Mouse (Mus musculus) lung, postnatal 0 days (tissue): ENCODE measurements around the gene Vmn1r175. TPM values are rescaled to one million over a fixed set of nuclear protein-coding genes. Genes with fewer than 3 reads are reported as not detected.
"Not testable (repeated sequence)": the region's sequence is repeated elsewhere in the genome, so short reads cannot be mapped to it uniquely, and the experiment has no call there.

ENCODE experiments used
- ATAC-seq: fragments of 200-750 bp; cut with Nextera tagmentation; 2 replicates; pipeline ENCODE4 v1.8.0; 2017; ENCODE audit warnings: moderate library complexity
- DNase-seq: peaks from one replicate; pipeline ENCODE4 v3.0.0-alpha.2; 2016; ENCODE audit warnings: low spot score
- H3K27ac ChIP-seq: fragments of 300-500 bp; sonication (generic); 2 replicates; pipeline ENCODE4 v1.5.1; 2014; ENCODE audit warnings: antibody characterized with exemption, mild to moderate bottlenecking, low read length, mixed read lengths
- H3K27me3 ChIP-seq: fragments of 300-500 bp; sonication (generic); replicated peaks from 2 replicates; pipeline ENCODE4 v1.6.1; 2014; ENCODE audit warnings: low read length, mixed read lengths; ENCODE audit not compliant: insufficient read depth
- H3K36me3 ChIP-seq: fragments of 300-500 bp; sonication (generic); 2 replicates; pipeline ENCODE4 v1.6.1; 2014; ENCODE audit warnings: low read length, mixed read lengths; ENCODE audit not compliant: insufficient read depth
- H3K4me1 ChIP-seq: fragments of 300-500 bp; sonication (generic); 2 replicates; pipeline ENCODE4 v1.6.1; 2014; ENCODE audit warnings: antibody characterized with exemption, low read depth, low read length, mixed read lengths; ENCODE audit not compliant: insufficient read depth
- H3K4me2 ChIP-seq: fragments of 300-500 bp; sonication (generic); replicated peaks from 2 replicates; pipeline ENCODE4 v1.6.1; 2014; ENCODE audit warnings: low read depth, mild to moderate bottlenecking, low read length, moderate library complexity, mixed read lengths
- H3K4me3 ChIP-seq: fragments of 300-500 bp; sonication (generic); 2 replicates; pipeline ENCODE4 v1.5.1; 2014; ENCODE audit warnings: low read depth, low read length
- H3K9ac ChIP-seq: fragments of 300-500 bp; sonication (generic); replicated peaks from 2 replicates; pipeline ENCODE4 v1.6.1; 2014; ENCODE audit warnings: low read depth, mild to moderate bottlenecking
- H3K9me3 ChIP-seq: fragments of 300-500 bp; sonication (generic); 2 replicates; pipeline ENCODE4 v1.6.1; 2016; ENCODE audit warnings: low read length, mixed read lengths
- CTCF ChIP-seq: IDR thresholded peaks from 2 replicates; pipeline ENCODE4 v1.5.1; 2016; ENCODE audit warnings: antibody characterized with exemption, mild to moderate bottlenecking
- EP300 ChIP-seq: IDR thresholded peaks from 2 replicates; pipeline ENCODE4 v1.6.1; 2016; ENCODE audit warnings: antibody characterized with exemption, mild to moderate bottlenecking, control low read depth
- WGBS: fragments of 180-500 bp; shearing (Covaris S2); extraction: QIAGEN DNeasy Blood & Tissue Kit; methylation state at CpG from one replicate; pipeline ENCODE4 v1.1.7; 2014; 5-methylcytosine and 5-hydroxymethylcytosine counted together
- polyA plus RNA-seq: library from polyadenylated mRNA; unstranded; fragments of >200 nt; fragmentation: Nextera tagmentation; extraction: Ambion mirVana; gene quantifications from 2 replicates; pipeline ENCODE4 v1.2.1, GENCODE M21; 2015

Gene Vmn1r175
- not detected in 2 replicates for polyA plus RNA-seq

DNA sequence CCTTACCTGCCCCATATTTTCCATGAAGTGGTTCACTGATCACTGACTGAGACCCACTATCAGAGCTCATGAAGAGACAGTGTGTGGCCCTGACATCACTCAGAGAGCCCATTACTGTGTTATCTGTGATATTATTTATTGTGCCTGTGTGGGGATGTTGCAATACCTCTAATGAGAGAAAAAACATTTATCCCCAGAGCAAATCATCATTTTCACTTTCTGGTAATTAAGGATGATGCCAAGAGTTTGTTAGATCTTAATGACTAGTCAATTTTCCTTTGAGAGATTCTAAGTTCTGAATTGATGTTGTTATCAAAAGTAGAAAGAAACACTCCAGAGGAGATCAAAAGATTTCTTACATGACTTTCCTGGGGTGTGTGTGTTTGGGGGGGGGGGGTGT, at the start of gene Vmn1r175:
Gene Vmn1r175, minus strand, starts transcription at position 101 of the 400 bp plus-strand sequence.
- H3K27me3 ChIP-seq, ATAC-seq: not testable (repeated sequence)

DNA sequence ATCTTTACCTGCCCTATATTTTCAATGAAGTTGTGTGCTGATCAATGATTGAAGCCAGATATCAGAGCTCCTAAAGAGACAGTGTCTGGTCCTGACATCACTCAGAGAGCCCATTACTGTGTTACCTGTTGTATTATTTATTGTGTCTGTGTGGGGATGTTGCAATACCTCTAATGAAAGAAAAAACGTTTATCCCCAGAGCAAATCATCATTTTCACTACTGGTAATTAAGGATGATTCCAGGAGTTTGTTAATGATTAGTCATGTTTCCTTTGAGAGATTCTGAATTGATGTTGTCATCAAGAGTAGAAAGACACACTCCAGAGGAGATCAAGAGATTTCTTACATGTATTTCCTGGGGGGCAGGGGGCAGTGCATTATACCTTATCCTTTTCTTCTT, 26.8 kb upstream of the Vmn1r175 start, which contains the start of gene Vmn1r176:
Gene Vmn1r176, minus strand, starts transcription at position 101 of the 400 bp plus-strand sequence.
- H3K27ac ChIP-seq, H3K9ac ChIP-seq, H3K27me3 ChIP-seq, H3K9me3 ChIP-seq, H3K4me3 ChIP-seq, ATAC-seq, H3K4me2 ChIP-seq, H3K4me1 ChIP-seq, DNase-seq, H3K36me3 ChIP-seq: not testable (repeated sequence)
- WGBS, result no CpG with 5 or more reads among the region's 1 CpGs

More for the DNA sequence above, at the start of gene Vmn1r175:
- DNase-seq, H3K9ac ChIP-seq, H3K27ac ChIP-seq, H3K4me2 ChIP-seq, H3K4me1 ChIP-seq, H3K9me3 ChIP-seq, H3K36me3 ChIP-seq, H3K4me3 ChIP-seq: not testable (repeated sequence)

DNA sequence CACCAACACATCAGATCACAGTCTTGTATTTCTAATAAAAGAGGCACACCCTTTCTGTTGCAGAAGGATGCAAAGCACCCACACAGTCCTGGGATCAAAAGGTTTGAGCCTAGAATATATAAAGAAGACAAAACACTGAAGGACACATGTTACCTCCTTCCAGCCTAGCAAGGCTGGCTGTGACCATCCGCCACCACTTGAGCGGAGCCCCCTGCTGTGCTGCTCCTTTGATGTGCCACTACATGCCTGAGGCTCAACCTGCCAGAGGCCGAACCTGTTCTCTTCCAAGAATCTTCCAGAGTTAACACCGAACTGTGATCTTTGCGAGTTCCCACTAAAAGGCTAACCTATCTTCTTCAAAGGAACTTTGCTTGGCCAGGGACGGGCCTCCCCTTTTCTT, 25.9 kb downstream of the Vmn1r175 start:
- H3K27me3 ChIP-seq, result no peaks in the 10 kb centered on the region
- WGBS, result 78% methylated on average over 6 of the region's 6 CpGs
- H3K27ac ChIP-seq, result no peak overlapping the region
- TF ChIP-seq EP300 (no peak), CTCF (no peak)
- DNase-seq (no peak), ATAC-seq (no peak)
- peaks cover 3% of the 10 kb centered on the region; the same call in 1 of the 2 replicates for H3K9me3 ChIP-seq
- H3K4me1 ChIP-seq, result no peaks in the 10 kb centered on the region
- H3K9ac ChIP-seq, result no peak overlapping the region
- H3K36me3 ChIP-seq, result no peaks in the 10 kb centered on the region
- no peak overlapping the region for H3K4me3 ChIP-seq
- H3K4me2 ChIP-seq, result no peak overlapping the region

Other genes with a start within 250 kb of the Vmn1r175 start
- gene Vmn1r169, start 235.1 kb downstream of the Vmn1r175 start, polyA plus RNA-seq, result not detected in 2 replicates
- gene Vmn1r170, start 204.5 kb downstream of the Vmn1r175 start, polyA plus RNA-seq, result not detected in 2 replicates
- gene Vmn1r171, start 179.9 kb downstream of the Vmn1r175 start, polyA plus RNA-seq, result not detected in 2 replicates
- gene Vmn1r172, start 152.3 kb downstream of the Vmn1r175 start, polyA plus RNA-seq, result not detected in 2 replicates
- gene Vmn1r173, start 109.9 kb downstream of the Vmn1r175 start, polyA plus RNA-seq, result not detected in 2 replicates
- not detected in 2 replicates for gene Vmn1r174, start 58.4 kb downstream of the Vmn1r175 start, polyA plus RNA-seq
- gene Vmn1r176, start 26.7 kb upstream of the Vmn1r175 start, polyA plus RNA-seq, result not detected in 2 replicates
- not detected in 2 replicates for gene Vmn1r177, start 55.8 kb upstream of the Vmn1r175 start, polyA plus RNA-seq
- not detected in 2 replicates for gene Vmn1r178, start 81.4 kb upstream of the Vmn1r175 start, polyA plus RNA-seq
- gene Vmn1r179, start 116.3 kb upstream of the Vmn1r175 start, polyA plus RNA-seq, result not detected in 2 replicates
- gene Vmn1r180, start 140.0 kb upstream of the Vmn1r175 start, polyA plus RNA-seq, result not detected in 2 replicates
- not detected in 2 replicates for gene Vmn1r181, start 164.0 kb upstream of the Vmn1r175 start, polyA plus RNA-seq
- gene V1rd19, start 191.0 kb upstream of the Vmn1r175 start, polyA plus RNA-seq, result not detected in 2 replicates
- gene Vmn1r183, start 242.6 kb upstream of the Vmn1r175 start, polyA plus RNA-seq, result not detected in 2 replicates